Mouse (Mus musculus) forebrain, embryonic 14.5 days (tissue): ENCODE measurements around the gene Lpin2. TPM values are rescaled to one million over a fixed set of nuclear protein-coding genes. Genes with fewer than 3 reads are reported as not detected.

Experiments
- ATAC-seq: fragments of 200-750 bp; cut with Nextera tagmentation; 2 replicates; pipeline ENCODE4 v1.8.0; 2017; ENCODE audit warnings: mild to moderate bottlenecking, moderate library complexity
- DNase-seq: peaks from one replicate; pipeline ENCODE4 v3.0.0-alpha.2; 2015; ENCODE audit warnings: low spot score
- H3K27ac ChIP-seq: fragments of 300-500 bp; sonication (generic); 2 replicates; pipeline ENCODE4 v1.5.1; 2014; ENCODE audit warnings: low read depth, mild to moderate bottlenecking, control low read depth, low read length, moderate library complexity
- H3K27me3 ChIP-seq: fragments of 300-500 bp; sonication (generic); replicated peaks from 2 replicates; pipeline ENCODE4 v1.6.1; 2014; ENCODE audit warnings: low read length, control low read depth, mixed read lengths; ENCODE audit not compliant: control insufficient read depth, insufficient read depth
- H3K36me3 ChIP-seq: fragments of 300-500 bp; sonication (generic); 2 replicates; pipeline ENCODE4 v1.6.1; 2014; ENCODE audit warnings: low read length, control low read depth; ENCODE audit not compliant: control insufficient read depth, insufficient read depth
- H3K4me1 ChIP-seq: fragments of 300-500 bp; sonication (generic); 2 replicates; pipeline ENCODE4 v1.6.1; 2014; ENCODE audit warnings: antibody characterized with exemption, low read length, control low read depth; ENCODE audit not compliant: control insufficient read depth, insufficient read depth
- H3K4me2 ChIP-seq: fragments of 300-500 bp; sonication (generic); 2 replicates; pipeline ENCODE4 v1.6.1; 2014; ENCODE audit warnings: mild to moderate bottlenecking, control low read depth, low read length
- H3K4me3 ChIP-seq: fragments of 300-500 bp; sonication (generic); 2 replicates; pipeline ENCODE4 v1.5.1; 2014; ENCODE audit warnings: low read depth, low read length, control low read depth
- H3K9ac ChIP-seq: fragments of 300-500 bp; sonication (generic); 2 replicates; pipeline ENCODE4 v1.6.1; 2014; ENCODE audit warnings: mild to moderate bottlenecking, low read length, control low read depth, moderate library complexity
- H3K9me3 ChIP-seq: fragments of 300-500 bp; sonication (generic); replicated peaks from 2 replicates; pipeline ENCODE4 v1.6.1; 2016; ENCODE audit warnings: low read length, control low read depth, mixed read lengths; ENCODE audit not compliant: control insufficient read depth
- WGBS: fragments of 180-500 bp; shearing (Covaris S2); extraction: QIAGEN DNeasy Blood & Tissue Kit; methylation state at CpG from one replicate; pipeline ENCODE4 v1.1.7; 2014; 5-methylcytosine and 5-hydroxymethylcytosine counted together
- polyA plus RNA-seq: library from polyadenylated mRNA; unstranded; fragments of >200 nt; fragmentation: Nextera tagmentation; extraction: Ambion mirVana; gene quantifications from 2 replicates; pipeline ENCODE4 v1.2.1, GENCODE M21; 2014

Gene Lpin2
- polyA plus RNA-seq, 1 experiment from 2014 or later, result 29.8 TPM

- H3K4me3 ChIP-seq, result no peak overlapping the region
- no peaks in the 10 kb centered on the region for H3K4me1 ChIP-seq
- DNase-seq, result no peak
- H3K27me3 ChIP-seq, result no peaks in the 10 kb centered on the region
- no peaks in the 10 kb centered on the region for H3K9me3 ChIP-seq
- no peak overlapping the region for H3K27ac ChIP-seq
- no peak for ATAC-seq
- H3K4me2 ChIP-seq, result no peak overlapping the region
- WGBS, result 86% methylated on average over 5 of the region's 5 CpGs
- no peak overlapping the region for H3K9ac ChIP-seq
- no peaks in the 10 kb centered on the region for H3K36me3 ChIP-seq
Observed at GRCm38 (mm10) chr17:71168205-71168815, 14.1 kb upstream of the Lpin2 start.

- no peaks in the 10 kb centered on the region for H3K9me3 ChIP-seq
- WGBS, result 69% methylated on average over 9 of the region's 9 CpGs
Observed at GRCm38 (mm10) chr17:71168846-71169245, 13.5 kb upstream of the Lpin2 start.

GRCm38 (mm10) chr17:71169639-71170038, 12.7 kb upstream of the Lpin2 start:
- no peak for DNase-seq
- no peaks in the 10 kb centered on the region for H3K36me3 ChIP-seq
- no peak for ATAC-seq
- no peaks in the 10 kb centered on the region for H3K9me3 ChIP-seq
- no peaks in the 10 kb centered on the region for H3K27me3 ChIP-seq
- no peak overlapping the region for H3K9ac ChIP-seq
- H3K4me1 ChIP-seq, result no peaks in the 10 kb centered on the region
- no peak overlapping the region for H3K4me3 ChIP-seq
- H3K27ac ChIP-seq, result no peak overlapping the region
- WGBS, result 86% methylated on average over 1 of the region's 1 CpGs
- H3K4me2 ChIP-seq, result no peak overlapping the region

More at GRCm38 (mm10) chr17:71168846-71169245, 13.5 kb upstream of the Lpin2 start:
- no peaks in the 10 kb centered on the region for H3K27me3 ChIP-seq
- no peak overlapping the region for H3K4me2 ChIP-seq
- H3K4me3 ChIP-seq, result no peak overlapping the region
- ATAC-seq, result no peak
- no peak for DNase-seq
- H3K36me3 ChIP-seq, result no peaks in the 10 kb centered on the region
- H3K4me1 ChIP-seq, result no peaks in the 10 kb centered on the region
- no peak overlapping the region for H3K9ac ChIP-seq
- H3K27ac ChIP-seq, result no peak overlapping the region

DNA sequence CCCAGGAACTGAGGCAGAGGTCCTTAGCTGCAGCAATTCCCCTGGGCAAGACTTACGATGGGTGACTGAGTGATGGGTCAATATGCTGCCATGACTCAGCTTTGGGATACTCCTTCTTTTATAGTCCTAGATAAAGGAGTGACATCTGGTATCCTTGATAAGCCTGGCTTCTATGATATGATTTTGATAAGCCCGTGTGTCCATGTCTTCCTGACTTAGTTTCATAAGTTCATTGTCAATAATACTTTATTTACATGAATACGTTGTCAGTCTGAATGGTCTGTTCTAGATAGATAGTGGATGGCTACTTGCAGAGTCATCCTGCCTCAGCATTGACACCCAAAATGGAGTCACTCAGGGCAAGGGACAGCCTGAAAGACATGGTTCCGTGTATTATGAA, 11.2 kb upstream of the Lpin2 start:
- no peak overlapping the region for H3K4me3 ChIP-seq
- 87% methylated on average over 4 of the region's 4 CpGs for WGBS
- no peaks in the 10 kb centered on the region for H3K27me3 ChIP-seq
- H3K27ac ChIP-seq, result no peak overlapping the region
- no peak overlapping the region for H3K9ac ChIP-seq
- no peaks in the 10 kb centered on the region for H3K36me3 ChIP-seq
- H3K4me1 ChIP-seq, result no peaks in the 10 kb centered on the region
- H3K4me2 ChIP-seq, result no peak overlapping the region
- ATAC-seq (no peak), DNase-seq (no peak)
- H3K9me3 ChIP-seq, result no peaks in the 10 kb centered on the region

DNA sequence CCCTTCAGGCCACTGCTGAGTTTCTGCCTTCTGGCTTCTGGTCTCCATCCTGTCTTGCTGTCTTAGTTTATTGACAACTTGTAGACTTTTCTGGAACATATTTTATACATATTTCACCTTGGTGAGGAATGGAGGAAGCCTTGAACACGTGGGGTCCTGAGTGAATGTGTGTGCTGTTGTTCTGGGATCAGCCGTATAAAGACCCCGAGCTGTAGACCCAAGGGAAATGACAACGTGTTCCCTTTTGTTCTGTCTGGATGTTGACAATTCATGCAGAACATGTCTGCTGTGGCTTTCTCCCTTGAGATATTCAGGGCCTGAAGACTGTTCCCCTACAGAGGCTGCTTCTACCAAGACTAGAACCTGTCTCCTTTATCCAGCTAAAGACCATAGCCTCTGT, 5.0 kb upstream of the Lpin2 start:
- H3K27me3 ChIP-seq, result no peaks in the 10 kb centered on the region
- ATAC-seq (no peak), DNase-seq (no peak)
- H3K27ac ChIP-seq, result no peak overlapping the region
- H3K4me3 ChIP-seq, result no peak overlapping the region
- no peak overlapping the region for H3K9ac ChIP-seq
- no peak overlapping the region for H3K4me2 ChIP-seq
- 64% methylated on average over 4 of the region's 4 CpGs for WGBS
- H3K9me3 ChIP-seq, result no peaks in the 10 kb centered on the region
- H3K36me3 ChIP-seq, result no peaks in the 10 kb centered on the region
- no peaks in the 10 kb centered on the region for H3K4me1 ChIP-seq

- no peak overlapping the region for H3K9ac ChIP-seq
- no peaks in the 10 kb centered on the region for H3K36me3 ChIP-seq
- no peaks in the 10 kb centered on the region for H3K4me1 ChIP-seq
- DNase-seq (no peak), ATAC-seq (no peak)
- no peak overlapping the region for H3K4me3 ChIP-seq
- H3K27me3 ChIP-seq, result no peaks in the 10 kb centered on the region
- WGBS, result 86% methylated on average over 2 of the region's 2 CpGs
- H3K27ac ChIP-seq, result no peak overlapping the region
- no peak overlapping the region for H3K4me2 ChIP-seq
- no peaks in the 10 kb centered on the region for H3K9me3 ChIP-seq
Observed at GRCm38 (mm10) chr17:71177949-71178348, 4.4 kb upstream of the Lpin2 start.

- 51% methylated on average over 10 of the region's 10 CpGs for WGBS
Observed at GRCm38 (mm10) chr17:71178530-71179181, 3.7 kb upstream of the Lpin2 start.

GRCm38 (mm10) chr17:71179551-71180309, 2.6 kb upstream of the Lpin2 start:
- Histone ChIP-seq H3K4me3 (no peak overlapping the region), H3K4me2 (no peak overlapping the region), H3K36me3 (no peaks in the 10 kb centered on the region), H3K27ac (no peak overlapping the region), H3K9me3 (no peaks in the 10 kb centered on the region), H3K4me1 (peaks cover 4% of the 10 kb centered on the region), H3K9ac (no peak overlapping the region), H3K27me3 (no peaks in the 10 kb centered on the region)
- DNase-seq (no peak), ATAC-seq (no peak)
- 82% methylated on average over 11 of the region's 11 CpGs for WGBS

More at GRCm38 (mm10) chr17:71178530-71179181, 3.7 kb upstream of the Lpin2 start:
- ATAC-seq, result no peak
- H3K9ac ChIP-seq, result no peak overlapping the region
- H3K36me3 ChIP-seq, result no peaks in the 10 kb centered on the region
- DNase-seq, result no peak
- H3K27ac ChIP-seq, result no peak overlapping the region
- no peaks in the 10 kb centered on the region for H3K9me3 ChIP-seq
- no peaks in the 10 kb centered on the region for H3K4me1 ChIP-seq
- no peak overlapping the region for H3K4me2 ChIP-seq
- no peak overlapping the region for H3K4me3 ChIP-seq
- H3K27me3 ChIP-seq, result no peaks in the 10 kb centered on the region

DNA sequence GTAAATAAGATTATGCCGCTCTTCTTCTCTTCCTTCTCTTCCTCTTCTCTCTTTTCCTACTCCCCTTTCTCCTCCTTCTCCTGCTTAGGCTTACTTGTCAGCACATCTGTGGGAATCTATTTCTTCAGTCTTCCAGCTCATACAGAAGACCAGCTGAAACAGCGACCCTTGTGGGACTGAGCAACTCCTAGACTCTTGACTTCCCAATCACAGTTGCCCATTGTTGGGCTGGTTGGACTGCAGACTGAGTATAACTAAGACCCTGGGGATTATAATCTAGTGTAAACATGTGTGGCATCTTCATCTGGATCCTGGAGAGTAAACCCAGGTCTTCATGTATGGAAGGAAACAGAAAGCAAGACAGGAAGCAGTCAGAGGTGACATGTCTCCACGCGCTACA, 1.8 kb upstream of the Lpin2 start:
- no peaks in the 10 kb centered on the region for H3K27me3 ChIP-seq
- H3K36me3 ChIP-seq, result no peaks in the 10 kb centered on the region
- ATAC-seq, result no peak
- H3K4me2 ChIP-seq, result no peak overlapping the region
- DNase-seq, result no peak
- no peak overlapping the region for H3K4me3 ChIP-seq
- no peak overlapping the region for H3K27ac ChIP-seq
- H3K9me3 ChIP-seq, result no peaks in the 10 kb centered on the region
- no peak overlapping the region for H3K9ac ChIP-seq
- H3K4me1 ChIP-seq, result peaks cover 12% of the 10 kb centered on the region
- 99% methylated on average over 4 of the region's 4 CpGs for WGBS
